Mouse (Mus musculus) stomach, postnatal 0 days (tissue): ENCODE data around the gene Vars2. TPM values are rescaled to one million over a fixed set of nuclear protein-coding genes. Genes with fewer than 3 reads are reported as not detected.

Experiments used
- ATAC-seq: fragments of 200-750 bp; cut with Nextera tagmentation; 2 replicates; pipeline ENCODE4 v1.8.0; 2017; ENCODE audit not compliant: low FRiP score, low TSS enrichment
- DNase-seq: peaks from one replicate; pipeline ENCODE4 v3.0.0-alpha.2; 2016; ENCODE audit warnings: low spot score
- H3K27ac ChIP-seq: fragments of 300-500 bp; sonication (generic); replicated peaks from 2 replicates; pipeline ENCODE4 v1.5.1; 2014; ENCODE audit warnings: mild to moderate bottlenecking, control low read depth
- H3K27me3 ChIP-seq: fragments of 300-500 bp; sonication (generic); 2 replicates; pipeline ENCODE4 v1.6.1; 2014; ENCODE audit warnings: low read length; ENCODE audit not compliant: control insufficient read depth, insufficient read depth
- H3K36me3 ChIP-seq: fragments of 300-500 bp; sonication (generic); 2 replicates; pipeline ENCODE4 v1.6.1; 2014; ENCODE audit warnings: low read length, mixed read lengths; ENCODE audit not compliant: control insufficient read depth, insufficient read depth
- H3K4me1 ChIP-seq: fragments of 300-500 bp; sonication (generic); replicated peaks from 2 replicates; pipeline ENCODE4 v1.6.1; 2014; ENCODE audit warnings: antibody characterized with exemption; ENCODE audit not compliant: control insufficient read depth, insufficient read depth
- H3K4me2 ChIP-seq: fragments of 300-500 bp; sonication (generic); replicated peaks from 2 replicates; pipeline ENCODE4 v1.6.1; 2014; ENCODE audit warnings: low read depth, mild to moderate bottlenecking, control low read depth, moderate library complexity
- H3K4me3 ChIP-seq: fragments of 300-500 bp; sonication (generic); 2 replicates; pipeline ENCODE4 v1.5.1; 2014; ENCODE audit warnings: low read depth, low read length, control low read depth
- H3K9ac ChIP-seq: fragments of 300-500 bp; sonication (generic); 2 replicates; pipeline ENCODE4 v1.6.1; 2014; ENCODE audit warnings: mild to moderate bottlenecking, low read length, control low read depth, mixed read lengths
- H3K9me3 ChIP-seq: fragments of 300-500 bp; sonication (generic); 2 replicates; pipeline ENCODE4 v1.6.1; 2016; ENCODE audit warnings: low read length; ENCODE audit not compliant: control insufficient read depth
- CTCF ChIP-seq: IDR thresholded peaks from 2 replicates; pipeline ENCODE4 v1.5.1; 2016; ENCODE audit warnings: antibody characterized with exemption, low read depth, mild to moderate bottlenecking, moderate library complexity
- EP300 ChIP-seq: optimal IDR thresholded peaks from 2 replicates; pipeline ENCODE3; 2016; ENCODE audit warnings: antibody characterized with exemption
- WGBS: fragments of 180-500 bp; shearing (Covaris S2); extraction: QIAGEN DNeasy Blood & Tissue Kit; methylation state at CpG from one replicate; pipeline ENCODE4 v1.1.7; 2014; 5-methylcytosine and 5-hydroxymethylcytosine counted together
- polyA plus RNA-seq: library from polyadenylated mRNA; unstranded; fragments of >200 nt; fragmentation: Nextera tagmentation; extraction: Ambion mirVana; gene quantifications from 2 replicates; pipeline ENCODE4 v1.2.1, GENCODE M21; 2015

Vars2 gene
- polyA plus RNA-seq, 1 experiment from 2014 or later, result 10.3 TPM

- peak; percentile 33; the same call in 1 of the 2 replicates for ATAC-seq
- Histone ChIP-seq H3K9me3 (no peaks in the 10 kb centered on the region), H3K4me3 (no peak overlapping the region), H3K36me3 (peaks cover 32% of the 10 kb centered on the region), H3K4me2 (no peak overlapping the region), H3K27ac (no peak overlapping the region), H3K4me1 (no peaks in the 10 kb centered on the region), H3K27me3 (no peaks in the 10 kb centered on the region), H3K9ac (no peak overlapping the region)
- TF ChIP-seq CTCF (no peak), EP300 (no peak)
- 20% methylated on average over 6 of the region's 6 CpGs for WGBS
- no peak for DNase-seq
Observed at GRCm38 (mm10) chr17:35680591-35680990, 13.2 kb upstream of the Vars2 start.

DNA sequence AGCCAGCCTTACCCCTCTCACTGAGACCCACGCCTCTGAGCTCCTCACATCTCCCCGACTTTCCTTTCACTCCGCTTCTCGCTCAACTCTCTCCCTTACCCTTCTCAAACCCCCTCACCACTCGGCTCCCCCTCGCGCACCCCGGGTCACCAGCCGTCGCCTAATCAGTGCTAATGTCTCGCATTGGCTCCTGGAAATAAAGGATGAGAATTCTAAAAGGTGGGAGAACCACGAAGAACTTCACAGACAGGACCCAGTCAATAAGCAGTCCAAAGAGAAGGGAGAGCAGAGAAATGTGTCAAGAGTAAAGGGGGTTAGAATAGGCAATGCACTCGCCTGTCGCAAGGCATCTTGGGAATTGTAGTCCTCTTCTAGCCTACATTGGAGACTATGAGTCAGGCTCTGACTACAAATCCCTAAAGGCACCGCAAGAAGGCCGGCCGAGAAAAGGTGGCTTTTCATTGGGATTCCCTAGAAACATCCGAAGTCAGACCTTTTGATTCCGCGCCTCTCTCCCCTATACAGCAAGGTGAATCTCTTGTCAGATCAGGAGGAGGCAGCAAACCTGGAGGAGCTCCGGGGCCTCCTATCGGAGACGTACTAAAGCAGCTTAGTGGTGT, 6.1 kb upstream of the Vars2 start, which contains the start of gene Gtf2h4:
Gtf2h4 (minus strand) TSS at position 324 of the 620 bp plus-strand sequence.
- peak within 1 kb of the TSS; percentile 41; the same call in 1 of the 2 replicates for H3K27ac ChIP-seq
- DNase-seq (peak; percentile 87), ATAC-seq (peak; percentile 96)
- TF ChIP-seq CTCF (peak; percentile 28), EP300 (no peak)
- 0% methylated on average over 23 of the region's 23 CpGs for whole genome bisulfite sequencing
- H3K4me2 ChIP-seq, result peak within 1 kb of the TSS; percentile 82
- H3K4me1 ChIP-seq, result 0 out of 2 replicates have a peak, but pooled peaks cover 2% of the 10 kb centered on the region
- peak within 1 kb of the TSS; percentile 62 for H3K4me3 ChIP-seq
- H3K36me3 ChIP-seq, result no peaks in the 10 kb centered on the region
- peak within 1 kb of the TSS; percentile 80 for H3K9ac ChIP-seq
- H3K27me3 ChIP-seq, result no peaks in the 10 kb centered on the region
- no peaks in the 10 kb centered on the region for H3K9me3 ChIP-seq

DNA sequence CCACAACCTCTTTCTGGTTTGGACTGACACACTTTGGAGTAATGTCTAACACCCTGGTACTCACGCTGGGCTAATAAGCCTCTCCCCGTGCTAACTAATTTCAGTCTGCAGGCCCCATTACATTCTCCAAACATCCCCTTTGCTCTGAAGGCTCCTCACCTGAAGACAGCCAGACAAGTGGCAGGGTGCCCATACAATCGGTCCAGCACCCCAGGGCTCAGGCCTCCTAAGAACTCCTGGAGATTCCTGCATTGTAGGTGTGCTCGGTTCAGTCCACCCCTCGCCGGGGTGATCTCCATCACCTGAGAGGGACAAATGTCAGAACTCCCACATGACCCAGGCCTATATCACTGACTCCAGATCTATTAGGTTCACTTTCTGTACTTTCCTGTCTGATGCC, 5.1 kb upstream of the Vars2 start:
- 92% methylated on average over 6 of the region's 6 CpGs for WGBS
- H3K27ac ChIP-seq, result no peak overlapping the region
- TF ChIP-seq EP300 (no peak), CTCF (no peak)
- H3K4me1 ChIP-seq, result 0 out of 2 replicates have a peak, but pooled peaks cover 2% of the 10 kb centered on the region
- H3K36me3 ChIP-seq, result no peaks in the 10 kb centered on the region
- no peaks in the 10 kb centered on the region for H3K27me3 ChIP-seq
- H3K4me2 ChIP-seq, result no peak overlapping the region; the same call in 1 of the 2 replicates
- no peak overlapping the region; the same call in 1 of the 2 replicates for H3K9ac ChIP-seq
- H3K4me3 ChIP-seq, result no peak overlapping the region
- no peak for DNase-seq
- ATAC-seq, result no peak
- H3K9me3 ChIP-seq, result no peaks in the 10 kb centered on the region

DNA sequence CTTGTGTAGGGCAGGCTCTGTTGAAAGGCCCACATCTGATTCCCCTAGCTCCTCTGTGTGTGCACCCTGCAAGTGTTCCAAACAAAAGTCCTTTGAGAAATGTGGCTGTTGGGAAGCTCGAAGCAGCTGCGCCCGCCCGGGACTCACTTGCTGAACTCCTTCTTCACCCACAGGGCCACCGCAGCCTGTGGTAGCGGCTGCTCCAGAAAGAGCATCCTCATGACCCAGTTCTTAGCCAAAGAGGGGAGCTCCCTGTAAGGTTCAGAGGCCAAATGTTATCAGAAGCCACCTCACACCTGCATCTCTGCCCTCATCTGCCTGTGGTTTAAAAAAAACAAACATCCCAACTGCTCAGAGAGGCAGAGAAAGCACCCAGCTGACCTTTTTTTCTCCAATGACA, 4.5 kb upstream of the Vars2 start:
- no peak overlapping the region for H3K4me2 ChIP-seq
- WGBS, result 76% methylated on average over 6 of the region's 6 CpGs
- H3K9me3 ChIP-seq, result no peaks in the 10 kb centered on the region
- no peaks in the 10 kb centered on the region for H3K36me3 ChIP-seq
- TF ChIP-seq CTCF (no peak), EP300 (no peak)
- H3K27ac ChIP-seq, result no peak overlapping the region
- DNase-seq (no peak), ATAC-seq (no peak)
- 0 out of 2 replicates have a peak, but pooled peaks cover 2% of the 10 kb centered on the region for H3K4me1 ChIP-seq
- H3K9ac ChIP-seq, result no peak overlapping the region
- no peak overlapping the region for H3K4me3 ChIP-seq
- H3K27me3 ChIP-seq, result no peaks in the 10 kb centered on the region

GRCm38 (mm10) chr17:35669731-35670130, 2.3 kb upstream of the Vars2 start:
- TF ChIP-seq EP300 (no peak), CTCF (no peak)
- H3K4me3 ChIP-seq, result no peak overlapping the region
- no peak overlapping the region for H3K4me2 ChIP-seq
- 95% methylated on average over 9 of the region's 9 CpGs for WGBS
- no peak overlapping the region for H3K27ac ChIP-seq
- H3K4me1 ChIP-seq, result 0 out of 2 replicates have a peak, but pooled peaks cover 2% of the 10 kb centered on the region
- H3K9me3 ChIP-seq, result no peaks in the 10 kb centered on the region
- H3K36me3 ChIP-seq, result no peaks in the 10 kb centered on the region
- DNase-seq (no peak), ATAC-seq (no peak)
- no peaks in the 10 kb centered on the region for H3K27me3 ChIP-seq
- no peak overlapping the region for H3K9ac ChIP-seq

- 3% methylated on average over 13 of the region's 13 CpGs for WGBS
- ATAC-seq, result peak; percentile 47
- H3K36me3 ChIP-seq, result 0 out of 2 replicates have a peak, but pooled peaks cover 2% of the 10 kb centered on the region
- H3K27me3 ChIP-seq, result no peaks in the 10 kb centered on the region
- no peaks in the 10 kb centered on the region for H3K4me1 ChIP-seq
- H3K9me3 ChIP-seq, result no peaks in the 10 kb centered on the region
- peak; percentile 53 for DNase-seq
- peak overlapping the region; percentile 68 for H3K4me3 ChIP-seq
- no peak for TF ChIP-seq CTCF
- no peak for TF ChIP-seq EP300
- H3K4me2 ChIP-seq, result peak overlapping the region; percentile 98
- peak overlapping the region; percentile 85 for H3K9ac ChIP-seq
- H3K27ac ChIP-seq, result peak overlapping the region; percentile 91
Observed at GRCm38 (mm10) chr17:35666851-35667256, 538 bp downstream of the Vars2 start.
